Mouse (Mus musculus) CH12.LX (cell line): ENCODE data around the gene Inhbe. TPM values are rescaled to one million over a fixed set of nuclear protein-coding genes. Genes with fewer than 3 reads are reported as not detected.

Source experiments
- DNase-seq: peaks from one replicate; pipeline ENCODE4 v3.0.0-alpha.2; 2013; ENCODE audit errors: extremely low read depth
- H3K27ac ChIP-seq: 2 replicates; pipeline ENCODE4 v1.5.1; 2012; ENCODE audit warnings: low read depth, mild to moderate bottlenecking, control low read depth, moderate library complexity; ENCODE audit not compliant: insufficient read depth
- H3K27me3 ChIP-seq: replicated peaks from 2 replicates; pipeline ENCODE3; 2012; ENCODE audit warnings: inconsistent platforms
- H3K36me3 ChIP-seq, 2 experiments: replicated peaks in 1 of 2; 2 replicates each; pipeline versions ENCODE3 to v1.6.1; 2012; ENCODE audit warnings: inconsistent platforms in 1 of 2, low read length in 1 of 2, mild to moderate bottlenecking in 1 of 2, mixed read lengths in 1 of 2, moderate library complexity in 1 of 2; ENCODE audit not compliant: control insufficient read depth in 1 of 2, insufficient read depth in 1 of 2
- H3K4me1 ChIP-seq, 2 experiments: 2 replicates each; pipeline ENCODE4 v1.6.1; 2012; ENCODE audit warnings: inconsistent platforms in 1 of 2, moderate library complexity in 1 of 2; ENCODE audit not compliant: insufficient read depth in 2 of 2, control insufficient read depth in 1 of 2
- H3K4me2 ChIP-seq: 2 replicates; pipeline ENCODE4 v1.6.1; 2012; ENCODE audit warnings: low read depth, mild to moderate bottlenecking, control low read depth; ENCODE audit not compliant: poor library complexity, insufficient read depth, severe bottlenecking
- H3K4me3 ChIP-seq, 3 experiments: fragments of 150-350 bp in 1 of 3; sonication (generic) in 1 of 3; replicated peaks in 1 of 3; 2 replicates each; pipeline versions ENCODE3 to v1.5.1; 2011 to 2012; ENCODE audit warnings: low read depth in 2 of 3, low read length in 2 of 3, mild to moderate bottlenecking in 2 of 3, moderate library complexity in 2 of 3, control low read depth in 1 of 3, improper control_type of control experiment in 1 of 3, inconsistent platforms in 1 of 3, mixed read lengths in 1 of 3; ENCODE audit not compliant: poor library complexity in 1 of 3
- H3K79me2 ChIP-seq: replicated peaks from 2 replicates; pipeline ENCODE4 v1.6.1; 2012; ENCODE audit warnings: mild to moderate bottlenecking, moderate library complexity; ENCODE audit not compliant: control insufficient read depth, poor library complexity, insufficient read depth, severe bottlenecking; ENCODE audit errors: extremely low read depth
- H3K9ac ChIP-seq: 2 replicates; pipeline ENCODE4 v1.6.1; 2012; ENCODE audit warnings: low read depth, mild to moderate bottlenecking, control low read depth, moderate library complexity; ENCODE audit not compliant: insufficient read depth
- H3K9me3 ChIP-seq: replicated peaks from 2 replicates; pipeline ENCODE3; 2012; ENCODE audit warnings: low read length, inconsistent platforms, mixed read lengths
- BHLHE40 ChIP-seq: IDR thresholded peaks from 2 replicates; pipeline ENCODE4 v1.6.1; 2011; ENCODE audit warnings: mild to moderate bottlenecking, low read depth, low read length, improper control_type of control experiment
- CHD1 ChIP-seq: IDR thresholded peaks from 2 replicates; pipeline ENCODE4 v1.6.1; 2012; ENCODE audit warnings: low read depth, low read length, improper control_type of control experiment, inconsistent platforms
- CHD2 ChIP-seq: IDR thresholded peaks from 2 replicates; pipeline ENCODE4 v1.6.1; 2011; ENCODE audit warnings: low read length, improper control_type of control experiment
- CTCF ChIP-seq, 2 experiments: IDR thresholded peaks in 1 of 2; conservative IDR thresholded peaks in 1 of 2; 2 replicates each; pipeline ENCODE4 v1.5.1; 2011 to 2012; ENCODE audit warnings: low read depth in 2 of 2, low read length in 2 of 2, improper control_type of control experiment in 1 of 2, inconsistent platforms in 1 of 2, mild to moderate bottlenecking in 1 of 2, moderate library complexity in 1 of 2
- E2F4 ChIP-seq: IDR thresholded peaks from 2 replicates; pipeline ENCODE4 v1.6.1; 2011; ENCODE audit warnings: low read depth, low read length, improper control_type of control experiment; ENCODE audit not compliant: insufficient replicate concordance
- ELF1 ChIP-seq: IDR thresholded peaks from 2 replicates; pipeline ENCODE4 v1.6.1; 2014; ENCODE audit warnings: low read depth, mild to moderate bottlenecking, inconsistent platforms, low read length, improper control_type of control experiment
- ETS1 ChIP-seq: conservative IDR thresholded peaks from 2 replicates; pipeline ENCODE4 v1.6.1; 2012; ENCODE audit warnings: low read depth, mild to moderate bottlenecking, inconsistent platforms, low read length, improper control_type of control experiment, moderate library complexity
- GABPA ChIP-seq: IDR thresholded peaks from 2 replicates; pipeline ENCODE4 v1.6.1; 2012; ENCODE audit warnings: low read depth, low read length, improper control_type of control experiment, inconsistent platforms; ENCODE audit not compliant: insufficient replicate concordance
- HCFC1 ChIP-seq: IDR thresholded peaks from 2 replicates; pipeline ENCODE4 v1.6.1; 2012; ENCODE audit warnings: low read depth, mild to moderate bottlenecking, inconsistent platforms, low read length, improper control_type of control experiment
- IRF4 ChIP-seq: IDR thresholded peaks from 2 replicates; pipeline ENCODE4 v1.6.1; 2014; ENCODE audit warnings: low read depth, mild to moderate bottlenecking, inconsistent platforms, low read length, improper control_type of control experiment
- KAT2A ChIP-seq: IDR thresholded peaks from 2 replicates; pipeline ENCODE4 v1.6.1; 2012; ENCODE audit warnings: low read length, improper control_type of control experiment, inconsistent platforms; ENCODE audit not compliant: insufficient replicate concordance
- MAFK ChIP-seq: IDR thresholded peaks from 2 replicates; pipeline ENCODE4 v1.6.1; 2011; ENCODE audit warnings: low read length, improper control_type of control experiment; ENCODE audit not compliant: insufficient replicate concordance
- MAX ChIP-seq: IDR thresholded peaks from 2 replicates; pipeline ENCODE4 v1.6.1; 2011; ENCODE audit warnings: low read length, improper control_type of control experiment
- MAZ ChIP-seq: IDR thresholded peaks from 2 replicates; pipeline ENCODE4 v1.6.1; 2012; ENCODE audit warnings: low read depth, mild to moderate bottlenecking, inconsistent platforms, low read length, improper control_type of control experiment, moderate library complexity
- MEF2A ChIP-seq: IDR thresholded peaks from 2 replicates; pipeline ENCODE4 v1.6.1; 2014; ENCODE audit warnings: low read depth, mild to moderate bottlenecking, inconsistent platforms, low read length, improper control_type of control experiment, borderline replicate concordance
- MXI1 ChIP-seq: IDR thresholded peaks from 2 replicates; pipeline ENCODE4 v1.6.1; 2011; ENCODE audit warnings: mild to moderate bottlenecking, low read depth, low read length, improper control_type of control experiment
- MYC ChIP-seq: IDR thresholded peaks from 2 replicates; pipeline ENCODE4 v1.6.1; 2011; ENCODE audit warnings: low read depth, mild to moderate bottlenecking, improper control_type of control experiment, low read length
- NELFE ChIP-seq: IDR thresholded peaks from 2 replicates; pipeline ENCODE4 v1.6.1; 2011; ENCODE audit warnings: low read depth, low read length, improper control_type of control experiment
- NRF1 ChIP-seq: IDR thresholded peaks from 2 replicates; pipeline ENCODE4 v1.6.1; 2014; ENCODE audit warnings: low read depth, mild to moderate bottlenecking, inconsistent platforms, low read length, improper control_type of control experiment, moderate library complexity
- PAX5 ChIP-seq: IDR thresholded peaks from 2 replicates; pipeline ENCODE4 v1.6.1; 2012; ENCODE audit warnings: low read length, inconsistent platforms, mixed read lengths
- POLR2A ChIP-seq: IDR thresholded peaks from 2 replicates; pipeline ENCODE4 v1.6.1; 2011; ENCODE audit warnings: low read depth, mild to moderate bottlenecking, improper control_type of control experiment, low read length
- POLR2AphosphoS2 ChIP-seq: IDR thresholded peaks from 2 replicates; pipeline ENCODE4 v1.6.1; 2011; ENCODE audit warnings: low read depth, low read length, improper control_type of control experiment
- RAD21 ChIP-seq: IDR thresholded peaks from 2 replicates; pipeline ENCODE4 v1.6.1; 2011; ENCODE audit warnings: low read depth, mild to moderate bottlenecking, low read length, improper control_type of control experiment, moderate library complexity
- SIN3A ChIP-seq: IDR thresholded peaks from 2 replicates; pipeline ENCODE4 v1.6.1; 2012; ENCODE audit warnings: low read length, improper control_type of control experiment, inconsistent platforms
- SMC3 ChIP-seq: IDR thresholded peaks from 2 replicates; pipeline ENCODE4 v1.6.1; 2011; ENCODE audit warnings: low read depth, low read length, improper control_type of control experiment
- TBP ChIP-seq: conservative IDR thresholded peaks from 2 replicates; pipeline ENCODE4 v1.6.1; 2011; ENCODE audit warnings: low read depth, low read length, improper control_type of control experiment
- TCF12 ChIP-seq: IDR thresholded peaks from 2 replicates; pipeline ENCODE4 v1.6.1; 2014; ENCODE audit warnings: low read depth, mild to moderate bottlenecking, inconsistent platforms, low read length, improper control_type of control experiment
- UBTF ChIP-seq: IDR thresholded peaks from 2 replicates; pipeline ENCODE4 v1.6.1; 2012; ENCODE audit warnings: low read depth, mild to moderate bottlenecking, inconsistent platforms, low read length, improper control_type of control experiment, moderate library complexity
- USF1 ChIP-seq: IDR thresholded peaks from 2 replicates; pipeline ENCODE4 v1.6.1; 2014; ENCODE audit warnings: low read depth, mild to moderate bottlenecking, inconsistent platforms, low read length, improper control_type of control experiment
- ZC3H11A ChIP-seq: IDR thresholded peaks from 2 replicates; pipeline ENCODE4 v1.6.1; 2012; ENCODE audit warnings: low read depth, mild to moderate bottlenecking, inconsistent platforms, low read length, improper control_type of control experiment
- ZKSCAN1 ChIP-seq: IDR thresholded peaks from 2 replicates; pipeline ENCODE4 v1.6.1; 2012; ENCODE audit warnings: low read depth, inconsistent platforms, low read length, improper control_type of control experiment, borderline replicate concordance
- ZMIZ1 ChIP-seq: IDR thresholded peaks from 2 replicates; pipeline ENCODE4 v1.6.1; 2012; ENCODE audit warnings: low read depth, mild to moderate bottlenecking, inconsistent platforms, low read length, improper control_type of control experiment
- ZNF384 ChIP-seq: IDR thresholded peaks from 2 replicates; pipeline ENCODE4 v1.6.1; 2012; ENCODE audit warnings: low read depth, low read length, improper control_type of control experiment, inconsistent platforms
- dilution Hi-C: fragments of 300-500 bp; cut with MboI; formaldehyde crosslinking; loops from 2 replicates; pipeline ENCODE4 v1.14.3; 2020; ENCODE audit warnings: low sequenced_read_pairs; ENCODE audit not compliant: extremely low pct_unique_long_range_greater_than_20kb, extremely low pct_ligation_motif_present
- in situ Hi-C: fragments of 300-500 bp; cut with MboI; formaldehyde crosslinking; loops from 3 replicates; pipeline ENCODE4 v1.14.3; 2019; ENCODE audit warnings: low sequenced_read_pairs, low pct_ligation_motif_present, low pct_unique_long_range_greater_than_20kb, mixed read lengths
- polyA plus RNA-seq: library from polyadenylated mRNA; unstranded; fragments of >175 nt; gene quantifications from 2 replicates; pipeline ENCODE4 v1.2.1, GENCODE M21; 2012; ENCODE audit warnings: low read depth; ENCODE audit not compliant: insufficient read length
- total RNA-seq, 2 experiments: library from RNA; depleted of rRNA; stranded (reverse); fragments of 300-350 nt in 1 of 2; fragments of >200 nt in 1 of 2; gene quantifications; 2 replicates each; pipeline ENCODE4 v1.2.3; 2012 to 2014

The Inhbe gene
- total and polyA plus RNA-seq, 3 experiments, result 0.83 to 2.6 (median 0.89) TPM

DNA sequence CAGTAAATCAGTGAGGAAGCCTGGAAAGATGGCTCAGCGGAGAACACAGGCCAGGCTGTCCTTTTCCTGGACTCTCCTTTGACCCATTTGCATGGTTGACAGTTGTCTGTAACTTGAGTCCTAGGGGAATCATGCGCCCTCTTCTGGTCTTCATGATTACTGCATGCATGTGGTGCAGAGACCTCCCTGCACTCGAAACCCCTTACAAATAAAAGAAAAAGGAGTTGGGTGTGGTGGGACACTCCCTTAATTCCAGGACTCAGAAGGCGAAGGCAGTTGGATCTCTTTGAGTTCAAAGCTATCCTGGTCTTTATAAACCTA, 41.9 kb downstream of the Inhbe start (continued):
- TF ChIP-seq ZC3H11A, result no peak
- no peak; the same call in 1 of the 2 replicates for TF ChIP-seq IRF4
- TF ChIP-seq UBTF, result no peak
- TF ChIP-seq RAD21, result peak; percentile 37
- peak; percentile 42; the same call in 1 of the 2 replicates for TF ChIP-seq ETS1
- no peak for TF ChIP-seq KAT2A
- TF ChIP-seq POLR2A, result no peak
- TF ChIP-seq CTCF (conservative IDR thresholded peaks at IDR 0.05 in 1 of 2, IDR thresholded peaks at IDR 0.05 in 1 of 2; ENCODE audit: low read depth in 2 of 2, low read length in 2 of 2), result peak; percentile 88 to 90
- no peak for TF ChIP-seq PAX5
- no peak for TF ChIP-seq BHLHE40

DNA sequence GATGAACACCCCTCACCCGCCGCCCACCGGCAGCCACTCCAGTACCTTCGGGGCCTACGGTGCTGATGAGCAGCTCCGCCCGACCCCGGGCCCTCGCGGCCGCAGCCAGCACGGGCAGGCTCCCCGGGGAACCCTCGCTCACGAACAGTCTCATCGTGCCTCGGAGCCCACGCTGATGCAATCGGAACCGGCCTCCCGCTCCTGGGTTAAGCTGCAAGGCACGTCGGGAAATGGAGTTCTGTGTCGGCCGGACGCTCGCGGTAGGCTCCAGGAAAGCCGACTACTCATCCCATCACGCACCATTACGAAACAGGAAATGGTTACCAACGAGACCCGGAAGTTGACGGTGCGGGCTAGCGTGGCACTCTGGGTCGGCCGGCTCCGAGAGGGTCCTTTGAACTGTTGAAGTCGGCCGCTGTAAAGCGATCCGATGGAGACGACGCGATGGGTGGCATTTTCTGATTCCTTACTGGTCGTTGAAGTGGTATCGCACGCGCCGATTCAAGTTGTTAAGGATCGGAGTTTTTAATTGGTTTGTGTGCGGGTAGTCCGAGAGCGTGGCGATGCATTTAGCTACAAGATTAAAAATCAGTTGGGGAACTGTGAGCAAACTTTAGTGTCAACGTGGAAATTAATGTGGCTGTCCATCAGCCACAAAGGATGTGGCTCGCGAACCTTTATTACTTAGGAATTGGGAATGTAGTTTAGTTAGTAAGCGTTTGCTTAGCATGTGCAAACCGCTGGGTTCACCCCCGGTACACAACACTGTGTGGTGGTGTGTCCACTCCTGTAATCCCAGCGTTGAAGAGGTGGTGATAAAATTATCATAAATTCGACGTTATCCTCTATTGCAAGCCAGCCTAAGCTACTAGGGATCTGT, 42.5 kb downstream of the Inhbe start, which contains the start of gene Mars:
Gene Mars (minus strand): TSS at position 311 of the 880 bp plus-strand sequence.
- peaks cover 5 to 17% of the 10 kb centered on the region in 2 experiments for H3K4me1 ChIP-seq
- TF ChIP-seq USF1 (no peak; the same call in 1 of the 2 replicates), KAT2A (peak; percentile 92), ELF1 (peak; percentile 96), MAZ (peak; percentile 9; the same call in 1 of the 2 replicates), BHLHE40 (peak; percentile 50), SIN3A (peak; percentile 93), ZNF384 (no peak), IRF4 (peak; percentile 77), MAFK (0 out of 2 replicates have a peak, but pooled peaks have one; percentile 56), ZKSCAN1 (no peak), MXI1 (peak; percentile 78), POLR2AphosphoS2 (peak; percentile 49; the same call in 1 of the 2 replicates), GABPA (peak; percentile 66; the same call in 1 of the 2 replicates), CTCF (conservative IDR thresholded peaks at IDR 0.05 in 1 of 2, IDR thresholded peaks at IDR 0.05 in 1 of 2; ENCODE audit: low read depth in 2 of 2, low read length in 2 of 2) (no peak), TCF12 (peak; percentile 72), RAD21 (no peak), ETS1 (peak; percentile 45), NELFE (peak; percentile 69), E2F4 (no peak; the same call in 1 of the 2 replicates), SMC3 (no peak), NRF1 (peak; percentile 47), MEF2A (peak; percentile 45; the same call in 1 of the 2 replicates), TBP (0 out of 2 replicates have a peak, but pooled peaks have one; percentile 43), POLR2A (peak; percentile 82), MAX (peak; percentile 90), CHD1 (peak; percentile 83; the same call in 1 of the 2 replicates), HCFC1 (peak; percentile 95), MYC (peak; percentile 69; the same call in 1 of the 2 replicates), CHD2 (peak; percentile 12; the same call in 1 of the 2 replicates), ZMIZ1 (peak; percentile 84)
- TF ChIP-seq, all 38 proteins: peak for 23
- peak within 1 kb of the TSS; percentile 74 for H3K4me2 ChIP-seq
- in situ Hi-C loops, result no loop called here
- dilution Hi-C loops, result no loop called here
- H3K79me2 ChIP-seq, result peaks cover 19% of the 10 kb centered on the region
- no peaks in the 10 kb centered on the region for H3K9me3 ChIP-seq
- no peaks in the 10 kb centered on the region for H3K27me3 ChIP-seq
- H3K27ac ChIP-seq, result peak within 1 kb of the TSS; percentile 91
- peaks cover 30 to 32% of the 10 kb centered on the region in 2 experiments for H3K36me3 ChIP-seq
- H3K9ac ChIP-seq, result peak within 1 kb of the TSS; percentile 93
- H3K4me3 ChIP-seq, result peak within 1 kb of the TSS; percentile 80 to 97 (median 83)
- peak; percentile 97 for DNase-seq
